Mouse (Mus musculus): ENCODE measurements around the gene Gm45716.

- TF ChIP-seq POLR2A (IDR thresholded peaks at IDR 0.05; ENCODE audit: borderline replicate concordance, insufficient read depth, low read length) (no peak), CTCF (IDR thresholded peaks at IDR 0.05; ENCODE audit: borderline replicate concordance, insufficient read depth, low read depth, low read length) (no peak)
These were observed 72.3 kb downstream of the Gm45716 start for GRCm38 (mm10) chr11:90259826-90260225.
